Mouse (Mus musculus) lung, postnatal 0 days (tissue): ENCODE results near the gene Slc9b1.

Experiments used
- CTCF ChIP-seq: IDR thresholded peaks from 2 replicates; pipeline ENCODE4 v1.5.1; 2016; ENCODE audit warnings: antibody characterized with exemption, mild to moderate bottlenecking
- EP300 ChIP-seq: IDR thresholded peaks from 2 replicates; pipeline ENCODE4 v1.6.1; 2016; ENCODE audit warnings: antibody characterized with exemption, mild to moderate bottlenecking, control low read depth

DNA sequence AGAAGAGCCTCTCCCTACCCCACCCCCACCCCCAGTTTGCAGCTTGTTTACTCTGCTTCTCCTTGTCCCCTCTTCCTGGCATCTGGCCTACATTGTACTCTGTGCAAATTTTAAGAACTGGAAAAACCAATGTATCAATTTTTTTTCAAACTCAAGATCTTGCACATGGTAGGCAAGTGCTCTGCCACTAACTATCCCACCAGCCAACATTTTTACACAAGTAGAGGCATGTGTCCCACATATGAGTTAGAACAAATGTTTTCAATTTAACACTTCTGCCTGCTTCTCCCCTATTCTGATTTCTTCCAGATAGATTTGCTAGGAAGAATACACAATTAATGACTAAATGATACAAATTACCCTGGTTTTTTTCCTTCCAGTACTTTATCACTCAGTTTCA lies 49.3 kb downstream of the Slc9b1 start:
- TF ChIP-seq CTCF (no peak), EP300 (no peak)
